10 mouse cellular contexts compared by ENCODE assay signal in the genomic region with DNA sequence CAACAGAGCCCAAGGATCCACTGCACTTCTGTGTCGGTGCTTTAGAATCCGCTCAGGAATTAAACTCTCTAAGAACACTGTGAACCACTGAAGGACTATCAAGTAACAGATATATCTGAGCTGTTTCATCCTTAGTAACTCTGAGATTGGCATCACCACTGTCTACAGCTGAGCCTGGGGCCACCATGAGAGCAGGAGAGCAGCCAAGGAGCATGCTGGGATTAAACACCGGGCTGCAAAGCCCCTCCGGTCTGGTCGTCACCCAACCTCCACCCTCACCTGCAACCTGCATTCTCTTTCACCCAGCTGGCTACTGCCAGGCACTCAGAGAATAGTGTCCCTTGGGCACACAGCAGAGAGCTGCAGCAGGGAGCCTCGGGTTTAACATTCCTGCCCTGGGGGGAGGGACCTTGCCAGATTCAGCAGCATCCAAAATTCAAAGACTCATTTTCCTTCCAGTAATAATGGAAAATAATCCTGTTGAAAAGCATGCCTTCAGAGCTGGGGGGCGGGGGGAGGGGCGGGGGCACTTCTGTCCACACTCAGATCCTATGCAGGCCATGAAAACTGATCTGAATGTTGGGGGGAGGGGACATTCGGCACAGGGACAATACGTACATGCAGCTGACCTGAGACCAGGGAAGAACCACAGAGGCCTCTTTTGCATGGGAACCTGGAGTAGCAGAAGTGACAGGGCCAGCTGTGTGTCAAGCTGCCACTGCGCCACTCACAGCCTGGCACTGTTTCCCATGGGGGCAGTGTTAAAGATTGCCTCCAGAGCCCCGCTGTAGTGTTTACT. TPM values are rescaled to one million over a fixed set of nuclear protein-coding genes. Genes with fewer than 3 reads are reported as not detected.
DNase-seq lines count a peak whose midpoint lies in the region; ATAC-seq and TF ChIP-seq lines count a peak whose summit lies in the region.
"Had no signal": no experiment of that assay in that cellular context is flagged by ENCODE, and none has a peak within 500 bp of the region (broad histone marks: within the 10 kb centered on the region; RNA-seq: fewer than 3 reads in every experiment).

No protein-coding gene starts in this region.

- H3K9ac ChIP-seq in forebrain, embryonic 11.5 days (ENCODE audit: low read length) = no peak overlapping the region; the same call in 1 of the 2 replicates
- H3K9ac ChIP-seq in hindbrain, postnatal 0 days (replicated peaks; ENCODE audit: low read length) = no peak overlapping the region
- H3K9ac ChIP-seq in stomach, embryonic 15.5 days = no peak overlapping the region

- peak; percentile 28 for DNase-seq in left cerebral cortex, postnatal 4 days
- no peak for DNase-seq in left cerebral cortex, postnatal 25 days (ENCODE audit: low spot score in 2 of 2)
- DNase-seq in forebrain, embryonic 11.5 days (ENCODE audit: low spot score) = peak; percentile 52
- no peak for DNase-seq in hindbrain, postnatal 0 days (ENCODE audit: low spot score)
- DNase-seq in adrenal gland, postnatal 4 days (ENCODE audit: low spot score in 2 of 2) = no peak
- no peak for DNase-seq in gastrocnemius, postnatal 14 days
- DNase-seq: lung, adult 2 months; thymus, adult 18-20 months had no signal

- 26% methylated on average over 12 of the region's 12 CpGs for WGBS in forebrain, embryonic 11.5 days
- WGBS in hindbrain, postnatal 0 days = 24% methylated on average over 12 of the region's 12 CpGs
- 35% methylated on average over 12 of the region's 12 CpGs for WGBS in stomach, embryonic 15.5 days

- no peaks in the 10 kb centered on the region for H3K9me3 ChIP-seq in forebrain, embryonic 11.5 days (ENCODE audit: control insufficient read depth, low read length)
- H3K9me3 ChIP-seq in hindbrain, postnatal 0 days (ENCODE audit: low read length) = no peaks in the 10 kb centered on the region
- H3K9me3 ChIP-seq in stomach, embryonic 15.5 days = no peaks in the 10 kb centered on the region

- peaks cover 5% of the 10 kb centered on the region for H3K4me1 ChIP-seq in forebrain, embryonic 11.5 days (replicated peaks; ENCODE audit: control insufficient read depth, insufficient read depth, low read length)
- peaks cover 8% of the 10 kb centered on the region; the same call in 1 of the 2 replicates for H3K4me1 ChIP-seq in hindbrain, postnatal 0 days (ENCODE audit: insufficient read depth, low read length)
- H3K4me1 ChIP-seq in stomach, embryonic 15.5 days = peaks cover 2% of the 10 kb centered on the region; the same call in 1 of the 2 replicates

- H3K4me3 ChIP-seq in forebrain, embryonic 11.5 days (ENCODE audit: low read depth, low read length) = no peak overlapping the region
- H3K4me3 ChIP-seq in hindbrain, postnatal 0 days (ENCODE audit: low read length) = no peak overlapping the region
- H3K4me3 ChIP-seq in stomach, embryonic 15.5 days (replicated peaks) = no peak overlapping the region
- H3K4me3 ChIP-seq: layer of hippocampus, adult 2 months had no signal

- no peak overlapping the region for H3K4me2 ChIP-seq in forebrain, embryonic 11.5 days (ENCODE audit: low read depth, low read length, severe bottlenecking)
- no peak overlapping the region for H3K4me2 ChIP-seq in hindbrain, postnatal 0 days (ENCODE audit: low read depth, low read length)
- H3K4me2 ChIP-seq in stomach, embryonic 15.5 days = no peak overlapping the region

- no peak overlapping the region for H3K27ac ChIP-seq in forebrain, embryonic 11.5 days (ENCODE audit: low read depth, low read length)
- H3K27ac ChIP-seq in hindbrain, postnatal 0 days = 0 out of 2 replicates have a peak overlapping the region, but pooled peaks have one; percentile 0
- peak overlapping the region; percentile 67 for H3K27ac ChIP-seq in stomach, embryonic 15.5 days
- H3K27ac ChIP-seq: layer of hippocampus, adult 2 months had no signal

- ATAC-seq in forebrain, embryonic 11.5 days (replicated peaks; ENCODE audit: low FRiP score) = peak; percentile 54
- ATAC-seq in hindbrain, postnatal 0 days = peak; percentile 28
- peak; percentile 79 for ATAC-seq in stomach, embryonic 15.5 days (ENCODE audit: insufficient read depth, low FRiP score, low read depth)

- no peaks in the 10 kb centered on the region for H3K27me3 ChIP-seq in forebrain, embryonic 11.5 days (ENCODE audit: control insufficient read depth, insufficient read depth, low read length)
- H3K27me3 ChIP-seq in hindbrain, postnatal 0 days (ENCODE audit: insufficient read depth, low read length) = no peaks in the 10 kb centered on the region
- no peaks in the 10 kb centered on the region for H3K27me3 ChIP-seq in stomach, embryonic 15.5 days (replicated peaks)

- intact Hi-C loops in left cerebral cortex, postnatal 4 days (cut with DNase I) = no loop called here
- intact Hi-C loops in left cerebral cortex, postnatal 25 days (cut with DNase I) = no loop called here
- intact Hi-C loops in gastrocnemius, postnatal 14 days (cut with DNase I; ENCODE audit: low total_unique reads) = no loop called here

- TF ChIP-seq CTCF in hindbrain, postnatal 0 days (IDR thresholded peaks at IDR 0.05; ENCODE audit: low read depth) = no peak

- H3K36me3 ChIP-seq in forebrain, embryonic 11.5 days (ENCODE audit: control insufficient read depth, insufficient read depth, low read length) = no peaks in the 10 kb centered on the region
- H3K36me3 ChIP-seq in hindbrain, postnatal 0 days (ENCODE audit: insufficient read depth, low read length) = no peaks in the 10 kb centered on the region
- H3K36me3 ChIP-seq in stomach, embryonic 15.5 days = no peaks in the 10 kb centered on the region

RNA-seq across cellular contexts. Expression of gene Tent5c, which starts 25.8 kb away (rescaled TPM):
- total RNA-seq in left cerebral cortex, postnatal 4 days (2021) = 1 to 10 TPM; 1.0 to 1.8 TPM
- 1 to 10 TPM; 2.5 to 3.2 TPM for total RNA-seq in left cerebral cortex, postnatal 25 days (2021)
- polyA plus RNA-seq in forebrain, embryonic 11.5 days (2014; fragmentation: Nextera tagmentation; extraction: Ambion mirVana) = 3.1 and 3.8 TPM in 2 replicates
- total RNA-seq in hindbrain, postnatal 0 days (2014; rRNA removed) = 2.9 and 3.7 TPM in 2 replicates
- polyA plus RNA-seq in hindbrain, postnatal 0 days (2015; fragmentation: Nextera tagmentation; extraction: Ambion mirVana) = 1.1 and 1.2 TPM in 2 replicates
- 22.6 and 26.0 TPM in 2 replicates for polyA plus RNA-seq in stomach, embryonic 15.5 days (2015; fragmentation: Nextera tagmentation; extraction: Ambion mirVana)
- 10 to 100 TPM; 22.3 to 28.9 TPM for total RNA-seq in adrenal gland, postnatal 4 days (2021)
- total RNA-seq in gastrocnemius, postnatal 14 days (2021) = 1 to 10 TPM; 5.4 to 5.6 TPM

Comparison
In these comparisons a context has a peak if more than half of its experiments do, and no peak if none do; other contexts are left out.
1. DNase-seq: peak in left cerebral cortex, postnatal 4 days (single experiment) and forebrain, embryonic 11.5 days (single experiment); none in left cerebral cortex, postnatal 25 days (0 of 2), hindbrain, postnatal 0 days (single experiment), adrenal gland, postnatal 4 days (0 of 2) and gastrocnemius, postnatal 14 days (single experiment).
2. ATAC-seq: peak in every context shown above with its lines; median percentile 79 in stomach, embryonic 15.5 days; 54 in forebrain, embryonic 11.5 days; 28 in hindbrain, postnatal 0 days.